Mouse (Mus musculus): Measurements from ENCODE around the gene Rexo2.

- TF ChIP-seq CTCF (IDR thresholded peaks at IDR 0.05; ENCODE audit: low read depth, low read length) = no peak
- no peak for TF ChIP-seq POLR2A (IDR thresholded peaks at IDR 0.05; ENCODE audit: insufficient read depth, low read length)
- no peak for TF ChIP-seq EP300 (IDR thresholded peaks at IDR 0.05; ENCODE audit: insufficient read depth, low read depth, low read length)
Measured at GRCm38 (mm10) chr9:48517372-48518130, 37.1 kb upstream of the Rexo2 start.

Data from ES-Bruce4 (cell line).